Mouse (Mus musculus) fibroblast of lung, adult 2 months (primary cell): ENCODE data around the gene Xpo1.
A peak's percentile ranks its signal among the peaks of the same experiment; 100 is the strongest.
"Not testable (repeated sequence)": the region's sequence is repeated elsewhere in the genome, so short reads cannot be mapped to it uniquely, and the experiment has no call there.

Experiments used
- DNase-seq: peaks from one replicate; pipeline ENCODE4 v3.0.0-alpha.2; 2011; ENCODE audit warnings: low read depth

Gene Xpo1

DNA sequence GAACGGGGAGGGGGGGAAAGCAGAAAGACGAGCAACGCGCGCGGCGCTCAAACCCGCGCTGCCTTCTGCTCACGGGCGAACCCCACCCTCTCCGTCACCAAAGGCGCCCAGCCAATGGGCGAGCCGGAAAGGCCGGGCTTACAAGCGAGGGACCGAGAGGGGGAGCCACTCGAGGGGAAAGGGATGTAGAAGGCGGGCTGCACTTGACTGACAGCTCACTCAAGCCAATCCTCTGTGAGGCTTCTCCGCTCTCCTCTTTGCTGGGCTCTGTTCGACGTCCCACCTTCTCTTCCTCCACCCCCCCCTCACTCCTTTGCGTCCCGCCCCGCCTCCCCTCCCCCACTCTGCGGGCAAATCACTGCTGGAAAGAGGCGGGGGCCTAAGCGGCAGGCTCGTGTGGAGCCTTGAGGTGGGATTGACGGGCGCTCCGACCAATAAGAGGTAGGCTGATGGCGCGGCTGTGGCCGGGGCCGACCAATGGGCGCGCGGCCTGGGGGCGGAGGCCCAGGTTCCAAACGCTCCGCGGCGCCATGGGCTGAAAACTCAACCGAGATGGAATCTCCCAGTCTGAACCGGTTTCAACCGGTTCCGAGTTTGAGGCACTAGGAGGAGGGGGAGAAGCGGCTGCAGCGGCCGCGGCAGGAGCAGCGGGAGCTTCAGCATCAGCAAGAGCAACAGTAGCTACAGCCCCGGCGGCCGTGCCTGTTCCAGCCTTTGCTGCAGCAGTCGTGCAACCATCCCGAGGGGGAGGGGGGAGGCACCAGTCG is at the start of gene Xpo1:
Gene Xpo1 (plus strand): TSS at position 615 of the 767 bp plus-strand sequence.
- peak; percentile 99 for DNase-seq

DNA sequence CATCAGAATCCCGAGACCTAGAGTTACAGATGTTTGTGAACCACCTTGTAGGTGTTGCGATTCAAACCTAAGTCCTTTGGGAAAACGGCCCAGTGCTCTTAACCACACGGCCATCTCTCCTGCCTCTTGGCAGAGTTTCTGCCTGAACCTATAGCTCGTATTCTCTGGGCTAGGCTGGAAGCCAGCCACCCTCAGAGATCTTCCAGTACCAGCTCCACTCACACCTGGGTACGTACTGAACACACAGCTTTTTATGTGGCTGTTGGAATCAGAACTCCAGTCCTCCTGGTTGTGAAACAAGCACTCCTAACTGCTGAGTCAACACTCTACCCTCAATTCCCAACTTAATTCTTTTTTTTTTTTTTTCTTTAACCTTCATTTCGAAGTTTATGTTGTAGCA is 46.1 kb upstream of the Xpo1 start:
- DNase-seq, result no peak

GRCm38 (mm10) chr11:23210590-23211510 is 45.0 kb upstream of the Xpo1 start:
- no peak for DNase-seq

DNA sequence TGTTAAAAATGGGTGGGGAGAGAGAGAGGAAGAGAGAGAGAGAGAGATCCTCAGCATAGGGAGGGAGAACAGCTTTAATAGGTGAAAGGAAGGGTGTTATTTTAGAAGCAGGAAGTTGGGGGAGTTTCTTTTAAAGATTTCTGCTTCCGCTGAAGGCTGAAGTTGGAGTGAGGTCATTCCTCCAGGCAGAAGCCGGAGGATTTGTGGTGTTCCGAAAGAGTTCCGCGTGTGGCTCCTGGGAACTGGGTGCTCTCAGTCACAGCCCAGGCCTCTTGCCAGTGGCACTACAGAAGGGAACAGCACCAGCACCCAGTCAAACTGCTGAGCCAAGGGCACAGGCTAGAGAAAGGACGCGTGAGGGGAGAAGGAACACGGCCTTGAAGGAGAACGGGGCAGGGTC is 38.4 kb upstream of the Xpo1 start:
- no peak for DNase-seq

DNA sequence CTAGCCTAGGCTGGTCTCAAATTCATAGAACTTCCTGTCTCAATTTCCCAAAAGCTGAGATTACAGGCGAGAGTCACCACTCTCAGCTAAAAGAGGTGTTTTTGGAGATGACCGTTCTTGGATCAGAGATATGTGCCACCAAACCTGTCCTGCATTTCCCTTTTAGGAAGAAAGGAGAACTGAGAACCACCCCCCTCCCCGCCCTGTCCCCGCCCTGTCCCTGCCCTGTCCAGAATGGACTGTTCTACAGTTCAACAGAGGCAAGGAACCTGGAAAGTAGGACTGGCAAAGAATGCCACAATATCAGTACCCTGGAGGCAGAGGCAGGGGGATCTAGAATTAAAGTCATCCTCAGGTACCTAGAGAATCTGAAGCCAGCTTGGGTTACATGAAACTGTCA is 19.8 kb upstream of the Xpo1 start:
- no peak for DNase-seq

- DNase-seq, result no peak
Measured at GRCm38 (mm10) chr11:23253931-23254330, 1.9 kb upstream of the Xpo1 start.

DNA sequence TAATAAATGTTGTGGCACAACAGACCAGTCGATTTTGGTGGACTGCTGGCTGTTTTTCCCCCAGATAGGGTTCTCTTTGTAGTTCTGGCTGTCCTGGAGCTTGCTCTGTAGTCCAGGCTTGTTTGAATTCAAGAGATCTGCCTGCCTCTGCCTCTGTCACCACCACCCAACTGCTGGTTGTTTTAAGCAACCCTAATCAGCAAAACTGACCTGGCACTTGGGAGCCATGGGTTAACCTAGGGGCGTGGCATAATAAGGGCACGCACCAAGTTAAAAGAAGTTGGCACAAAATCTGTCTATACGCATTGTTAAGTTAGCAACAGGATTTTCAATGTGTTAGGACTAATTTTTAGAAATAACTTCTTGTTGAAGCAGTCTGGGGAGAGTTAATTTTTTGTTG is 1.3 kb upstream of the Xpo1 start:
- DNase-seq, result no peak

DNA sequence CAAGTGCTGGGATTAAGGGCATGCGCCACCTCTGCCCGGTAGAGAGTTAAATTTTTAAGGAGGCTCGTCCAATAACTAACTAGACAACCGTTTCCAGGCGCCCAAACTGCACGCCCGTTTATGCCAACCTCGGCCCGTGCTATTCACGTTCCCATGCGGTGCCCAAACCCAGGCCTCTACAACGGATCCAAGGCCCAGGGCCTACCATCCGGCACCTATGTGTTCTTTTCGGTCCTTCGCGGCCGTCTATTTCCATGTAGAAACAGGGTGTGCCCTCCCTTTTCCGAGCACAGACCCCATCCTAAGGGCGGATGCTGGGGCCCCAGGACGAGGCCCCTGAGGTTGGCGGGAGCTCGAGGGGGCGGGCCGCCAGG is 801 bp upstream of the Xpo1 start:
- DNase-seq, result no peak

DNA sequence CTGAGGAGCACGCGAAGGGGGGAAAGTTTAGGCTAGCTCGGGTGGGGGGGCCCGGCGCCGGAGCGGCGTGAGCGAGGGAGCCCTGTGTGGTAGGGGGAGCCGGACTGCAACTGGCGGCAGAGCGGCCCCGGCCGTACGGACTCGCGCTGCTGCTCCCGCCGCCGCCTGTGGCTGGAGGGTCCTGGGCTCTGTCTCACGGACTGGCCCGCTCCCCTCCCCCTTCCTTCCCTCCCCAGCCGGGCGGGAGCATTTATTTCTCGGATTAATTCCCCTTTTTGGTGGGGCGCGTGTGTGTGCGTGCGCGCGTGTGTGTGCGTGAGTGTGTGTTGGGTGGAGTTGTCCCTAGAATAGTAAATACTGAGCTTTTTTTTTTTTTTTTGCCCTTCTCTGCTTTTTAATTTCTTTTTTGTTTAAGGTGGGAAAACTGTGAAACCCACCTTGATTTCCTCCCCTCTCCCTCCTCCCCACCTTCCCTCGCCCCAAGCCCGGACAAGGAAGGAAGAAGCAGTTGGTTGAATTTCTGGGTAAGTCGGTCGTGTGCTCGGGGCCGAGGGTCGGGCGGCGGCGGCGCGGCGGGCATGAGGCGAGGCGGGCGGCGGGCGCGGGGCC is 457 bp downstream of the Xpo1 start:
- no peak for DNase-seq

DNA sequence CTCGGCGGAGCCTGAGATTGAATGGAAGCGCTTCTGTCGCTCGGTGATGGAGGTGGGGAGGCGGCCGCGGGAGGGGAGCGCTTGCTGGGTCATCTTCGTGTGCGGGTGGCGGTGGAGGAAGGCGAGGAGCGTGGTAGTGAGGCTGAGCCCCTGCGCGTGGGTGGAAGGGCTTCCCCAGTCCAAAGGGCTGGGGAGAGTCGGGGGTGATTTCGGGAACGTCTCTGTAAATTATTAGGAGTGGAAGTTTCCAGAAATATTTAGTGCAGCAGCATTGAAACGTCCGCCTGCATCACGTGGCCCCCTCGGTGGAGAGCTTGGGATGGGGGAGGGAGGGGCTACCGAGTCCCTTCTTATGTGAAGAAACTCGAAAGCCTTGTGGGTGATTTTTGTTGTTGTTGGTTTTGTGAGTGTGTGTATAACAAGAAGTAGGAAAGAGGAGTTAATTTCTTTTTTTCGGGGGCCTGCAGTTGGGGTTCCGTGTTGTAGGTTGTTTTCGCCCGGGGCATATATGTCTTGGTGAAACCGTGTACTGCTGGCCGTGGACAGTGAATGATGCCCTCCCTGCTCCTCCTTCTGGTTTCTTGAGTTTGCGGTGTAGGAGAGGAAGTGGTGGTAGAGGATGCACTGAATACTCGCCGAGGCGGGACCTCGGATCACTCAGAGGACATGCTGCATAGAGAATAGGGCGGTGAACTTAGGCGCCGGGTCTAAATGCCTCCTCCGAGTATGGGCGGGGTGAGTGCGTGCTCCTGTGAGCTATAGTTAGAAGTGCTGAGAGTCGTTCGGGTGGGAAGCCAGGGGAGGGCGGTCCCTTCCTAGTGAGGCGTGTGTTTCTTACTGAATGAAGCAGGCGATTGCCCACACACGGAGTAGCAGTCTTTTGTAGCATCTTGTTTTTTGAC is 1.2 kb downstream of the Xpo1 start:
- DNase-seq, result peak; percentile 53

- DNase-seq, result no peak
Measured at GRCm38 (mm10) chr11:23259073-23259472, 3.2 kb downstream of the Xpo1 start.

DNA sequence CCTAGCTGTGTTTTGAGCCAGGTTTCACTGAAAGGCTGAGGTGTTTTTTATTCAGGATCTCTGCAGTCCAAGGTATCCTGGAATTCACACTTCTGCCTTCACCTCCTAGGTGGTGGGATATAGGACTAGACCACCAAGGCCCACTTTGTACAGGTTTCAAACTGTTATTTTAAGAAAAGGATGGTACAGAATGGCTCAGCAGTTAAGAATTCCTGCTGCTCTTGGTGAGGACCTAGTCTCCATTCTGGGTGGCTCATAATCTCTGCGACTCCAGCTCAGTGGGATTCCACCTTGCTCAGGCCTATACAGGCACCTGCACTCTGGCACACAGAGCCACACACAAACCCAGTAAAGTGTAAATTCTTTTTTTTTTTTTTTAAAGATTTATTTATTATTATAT is 3.6 kb downstream of the Xpo1 start:
- DNase-seq, result no peak

DNA sequence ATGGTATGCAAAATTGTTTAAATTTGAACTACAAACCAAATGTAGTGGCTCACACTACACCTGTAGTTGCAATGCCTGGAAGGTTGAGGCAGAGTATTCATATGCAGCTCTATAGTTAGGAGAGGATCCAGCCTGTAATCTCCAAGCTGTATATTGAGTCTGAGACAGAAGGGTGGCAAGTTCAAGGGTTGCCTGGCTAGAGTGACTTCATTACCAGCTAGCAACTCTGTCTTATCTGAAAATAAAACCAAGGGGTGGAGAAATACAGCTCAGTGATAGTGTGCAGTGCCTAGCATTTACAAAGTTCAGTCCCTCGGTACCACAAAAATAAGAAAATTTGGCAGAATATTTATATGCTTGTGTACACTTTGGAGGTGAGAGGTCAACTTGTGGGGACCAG is 4.3 kb downstream of the Xpo1 start:
- DNase-seq, result no peak

DNA sequence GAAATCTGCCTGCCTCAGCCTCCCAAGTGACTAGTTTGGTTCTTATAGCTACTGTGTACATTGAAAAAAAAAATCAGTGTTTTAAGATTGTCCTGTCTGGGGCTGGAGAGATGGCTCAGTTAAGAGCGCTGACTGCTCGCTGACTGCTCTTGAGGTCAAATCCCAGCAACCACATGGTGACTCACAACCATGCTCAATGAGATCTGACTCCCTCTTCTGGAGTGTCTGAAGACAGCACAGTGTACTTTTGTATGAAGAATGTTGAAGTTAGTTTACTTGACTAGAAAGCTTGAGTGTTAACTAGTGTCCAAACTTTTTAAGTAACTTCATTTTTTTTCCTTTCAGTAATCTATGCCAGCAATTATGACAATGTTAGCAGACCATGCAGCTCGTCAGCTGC is 5.6 kb downstream of the Xpo1 start:
- DNase-seq, result no peak

DNA sequence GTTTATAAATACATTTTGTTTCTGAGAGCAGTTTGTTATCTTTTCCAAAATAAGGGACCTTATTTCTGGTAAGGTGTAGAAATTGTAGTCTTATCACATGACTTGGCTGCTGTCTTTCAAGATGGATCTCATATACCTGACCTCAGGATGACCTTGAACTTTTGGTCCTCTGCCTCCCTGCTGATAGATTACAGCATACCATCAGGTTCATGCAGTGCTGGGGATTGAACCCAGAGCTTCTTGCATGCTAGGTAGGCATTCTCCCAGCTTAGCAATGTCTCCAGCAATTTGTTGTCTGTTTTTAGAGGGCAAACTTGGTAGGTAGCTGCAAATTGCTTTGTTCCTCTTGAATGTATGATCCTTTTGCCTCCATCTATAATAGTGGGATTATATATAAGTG is 9.1 kb downstream of the Xpo1 start:
- no peak for DNase-seq

- no peak for DNase-seq
Measured at GRCm38 (mm10) chr11:23271770-23272724, 16.2 kb downstream of the Xpo1 start.

- no peak for DNase-seq
Measured at GRCm38 (mm10) chr11:23275780-23276179, 19.9 kb downstream of the Xpo1 start.

DNA sequence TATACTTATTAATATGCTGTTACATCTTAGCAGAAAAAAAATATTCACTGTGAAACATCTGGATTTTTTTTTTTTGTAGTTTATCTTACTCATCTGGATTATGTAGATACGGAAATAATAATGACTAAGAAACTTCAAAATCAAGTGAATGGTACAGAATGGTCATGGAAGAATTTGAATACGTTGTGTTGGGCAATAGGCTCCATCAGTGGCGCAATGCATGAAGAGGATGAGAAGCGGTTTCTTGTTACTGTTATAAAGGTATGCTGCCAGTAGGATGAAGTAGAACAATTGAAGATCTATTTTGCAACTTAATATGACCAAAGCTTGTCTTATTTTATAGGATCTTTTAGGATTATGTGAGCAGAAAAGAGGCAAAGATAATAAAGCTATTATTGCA is 28.6 kb downstream of the Xpo1 start:
- DNase-seq, result no peak

- not testable (repeated sequence) for DNase-seq
Measured at GRCm38 (mm10) chr11:23288866-23289265, 33.0 kb downstream of the Xpo1 start.

DNA sequence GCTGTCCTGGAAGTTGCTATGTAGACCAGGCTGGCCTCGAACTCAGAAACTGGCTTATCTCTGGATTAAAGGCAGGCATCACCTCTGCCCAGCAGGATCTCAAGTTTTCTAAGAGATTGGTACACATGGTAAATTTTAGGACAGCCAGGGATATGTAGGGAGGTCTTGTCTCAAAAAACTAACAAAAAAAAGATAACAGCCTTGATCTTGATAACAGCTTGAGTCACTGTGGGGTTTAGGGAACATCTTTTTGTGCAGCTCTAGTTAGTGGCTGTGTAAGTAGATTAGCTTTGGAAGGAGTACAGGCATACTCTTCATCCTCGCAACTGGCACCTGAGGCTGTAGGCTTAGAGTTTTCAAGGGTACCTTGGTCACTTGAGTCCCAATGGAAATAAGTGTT is 41.5 kb downstream of the Xpo1 start:
- DNase-seq, result no peak

DNA sequence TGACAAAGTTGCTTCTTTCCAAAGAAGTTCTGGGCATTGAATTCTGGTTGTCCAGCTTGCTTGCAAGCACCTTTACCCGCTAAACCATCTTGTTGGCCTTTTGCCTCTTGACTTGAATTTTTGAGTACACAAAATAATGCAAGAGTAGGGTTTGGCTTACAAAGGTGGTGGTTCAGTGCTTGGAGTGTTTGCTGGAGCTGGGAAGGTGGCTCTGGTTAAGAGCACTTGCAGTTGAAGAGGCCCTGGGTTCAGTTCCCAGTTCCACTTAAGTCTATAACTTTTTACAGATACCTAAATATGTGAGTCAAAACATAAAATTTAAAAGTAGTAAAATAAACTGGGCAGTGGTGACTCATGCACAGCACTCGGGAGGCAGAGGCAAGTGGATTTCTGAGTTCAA is 42.5 kb downstream of the Xpo1 start:
- no peak for DNase-seq
